Mouse (Mus musculus) limb, embryonic 15.5 days (tissue): ENCODE measurements around the gene Sdhb. TPM values are rescaled to one million over a fixed set of nuclear protein-coding genes. Genes with fewer than 3 reads are reported as not detected.

ENCODE experiments used
- ATAC-seq: fragments of 200-750 bp; cut with Nextera tagmentation; 2 replicates; pipeline ENCODE4 v1.8.0; 2017; ENCODE audit warnings: low read depth, moderate TSS enrichment; ENCODE audit not compliant: insufficient number of reproducible peaks, low FRiP score, low TSS enrichment
- H3K27ac ChIP-seq: fragments of 300-500 bp; sonication (generic); 2 replicates; pipeline ENCODE4 v1.5.1; 2015; ENCODE audit warnings: moderate library complexity, mild to moderate bottlenecking, inconsistent platforms
- H3K27me3 ChIP-seq: fragments of 300-500 bp; sonication (generic); 2 replicates; pipeline ENCODE4 v1.6.1; 2015; ENCODE audit warnings: inconsistent platforms
- H3K36me3 ChIP-seq: fragments of 300-500 bp; sonication (generic); 2 replicates; pipeline ENCODE4 v1.6.1; 2015; ENCODE audit warnings: inconsistent platforms
- H3K4me1 ChIP-seq: fragments of 300-500 bp; sonication (generic); 2 replicates; pipeline ENCODE4 v1.6.1; 2015; ENCODE audit warnings: inconsistent platforms
- H3K4me2 ChIP-seq: fragments of 300-500 bp; sonication (generic); 2 replicates; pipeline ENCODE4 v1.6.1; 2015; ENCODE audit warnings: mild to moderate bottlenecking, inconsistent platforms
- H3K4me3 ChIP-seq: fragments of 300-500 bp; sonication (generic); 2 replicates; pipeline ENCODE4 v1.5.1; 2015; ENCODE audit warnings: mild to moderate bottlenecking, inconsistent platforms
- H3K9ac ChIP-seq: fragments of 300-500 bp; sonication (generic); 2 replicates; pipeline ENCODE4 v1.6.1; 2015; ENCODE audit warnings: inconsistent platforms
- H3K9me3 ChIP-seq: fragments of 300-500 bp; sonication (generic); 2 replicates; pipeline ENCODE4 v1.6.1; 2016; ENCODE audit warnings: inconsistent platforms
- WGBS: fragments of 180-500 bp; shearing (Covaris S2); methylation state at CpG from one replicate; pipeline ENCODE4 v1.1.7; 2015; 5-methylcytosine and 5-hydroxymethylcytosine counted together
- polyA plus RNA-seq: library from polyadenylated mRNA; unstranded; fragments of >200 nt; fragmentation: Nextera tagmentation; extraction: Ambion mirVana; gene quantifications from 2 replicates; pipeline ENCODE4 v1.2.1, GENCODE M21; 2015

The Sdhb gene
- 333 and 348 TPM in 2 replicates for polyA plus RNA-seq

DNA sequence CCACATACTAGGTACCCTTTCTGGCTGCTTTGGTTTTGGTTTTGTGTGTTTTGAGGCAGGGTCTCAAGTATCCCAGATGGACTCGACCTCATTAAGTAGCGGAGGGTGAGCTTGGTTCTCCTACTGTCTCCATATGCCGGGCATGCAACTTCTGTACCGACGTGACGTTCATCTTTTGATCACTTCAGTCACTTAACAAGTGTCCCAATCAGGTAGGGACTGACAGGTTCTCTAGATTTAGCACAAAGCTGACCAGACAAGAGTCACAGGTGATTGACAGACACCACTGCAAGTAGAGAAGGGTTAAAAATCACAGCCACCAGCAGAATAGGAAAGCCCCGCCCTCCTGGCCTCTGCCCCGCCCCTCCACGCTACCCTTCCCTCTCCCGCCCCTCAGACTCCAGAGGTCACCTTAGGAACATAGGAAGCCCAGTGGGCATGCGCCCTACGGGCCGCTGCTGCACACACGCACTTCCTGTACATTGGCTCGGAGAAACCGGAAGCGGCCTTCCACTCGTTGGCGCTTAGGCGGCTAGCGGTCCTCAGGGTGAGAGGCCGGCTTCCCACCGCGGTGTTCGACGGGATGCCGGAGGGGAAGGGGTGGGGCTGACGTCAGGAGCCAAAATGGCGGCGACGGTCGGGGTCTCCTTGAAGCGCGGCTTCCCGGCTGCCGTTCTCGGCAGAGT is at the start of gene Sdhb:
TSS of gene Sdhb (plus strand) at position 423 of the 686 bp plus-strand sequence.
- H3K4me1 ChIP-seq: peaks cover 39% of the 10 kb centered on the region
- peak within 1 kb of the TSS; percentile 72 for H3K4me2 ChIP-seq
- peak; percentile 94 for ATAC-seq
- H3K36me3 ChIP-seq: 0 out of 2 replicates have a peak, but pooled peaks cover 1% of the 10 kb centered on the region
- peak within 1 kb of the TSS; percentile 66 for H3K9ac ChIP-seq
- H3K4me3 ChIP-seq: peak within 1 kb of the TSS; percentile 63
- H3K27ac ChIP-seq: peak within 1 kb of the TSS; percentile 85
- H3K27me3 ChIP-seq: no peaks in the 10 kb centered on the region
- no peaks in the 10 kb centered on the region for H3K9me3 ChIP-seq
- WGBS: 3% methylated on average over 37 of the region's 37 CpGs

DNA sequence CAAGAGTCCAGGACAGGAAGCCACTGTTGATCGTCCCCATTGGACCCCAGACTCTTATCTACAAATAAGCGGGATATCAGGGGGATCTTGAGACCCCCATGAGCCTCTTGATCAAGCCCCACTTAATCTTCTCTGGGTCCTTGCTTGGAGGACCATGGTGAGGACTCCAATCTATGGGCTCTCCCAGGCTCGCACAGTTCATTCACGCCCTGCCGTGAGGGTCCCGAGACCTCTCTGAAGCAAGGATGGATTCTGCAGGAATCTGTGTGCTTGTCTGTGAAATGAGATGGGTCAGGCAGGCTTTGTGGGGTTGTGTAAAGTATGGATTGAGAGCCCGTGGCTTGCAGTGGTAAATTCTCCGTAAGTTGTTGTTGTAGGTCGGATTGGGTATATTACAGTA is 49.6 kb upstream of the Sdhb start:
- no peak overlapping the region for H3K4me3 ChIP-seq
- no peak for ATAC-seq
- 89% methylated on average over 9 of the region's 9 CpGs for WGBS
- no peak overlapping the region for H3K27ac ChIP-seq
- peaks cover 19% of the 10 kb centered on the region for H3K4me1 ChIP-seq
- H3K9me3 ChIP-seq: no peaks in the 10 kb centered on the region
- H3K9ac ChIP-seq: no peak overlapping the region
- H3K27me3 ChIP-seq: peaks cover 37% of the 10 kb centered on the region
- no peak overlapping the region for H3K4me2 ChIP-seq
- H3K36me3 ChIP-seq: no peaks in the 10 kb centered on the region

DNA sequence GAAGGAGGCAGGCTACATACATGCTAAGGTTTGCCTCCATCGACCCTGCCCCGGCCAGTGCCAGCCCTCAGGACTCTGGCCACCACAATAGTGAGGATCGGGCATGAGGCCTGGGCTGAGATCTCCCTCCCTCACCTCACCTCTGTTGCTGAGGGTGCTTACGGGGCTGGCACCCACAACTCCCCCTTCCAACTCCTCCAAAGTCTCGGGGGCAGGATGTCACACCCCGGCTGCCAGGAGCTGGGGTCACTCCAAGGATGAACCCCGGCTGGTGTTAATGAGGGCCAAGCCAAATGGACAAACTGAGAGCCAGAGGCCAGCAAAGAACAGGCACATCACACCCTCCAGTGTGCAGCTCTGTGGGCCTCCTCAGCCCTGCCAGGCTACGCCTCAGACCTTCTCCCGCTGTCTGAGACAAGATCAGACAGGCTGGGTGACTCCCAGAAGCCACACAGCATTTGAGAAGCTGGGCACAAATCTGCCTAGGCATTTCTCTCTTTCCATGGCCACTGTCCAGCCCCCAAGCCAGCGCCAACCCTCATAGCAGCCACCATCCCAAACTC is 48.7 kb upstream of the Sdhb start:
- H3K27ac ChIP-seq: no peak overlapping the region
- no peak overlapping the region for H3K4me3 ChIP-seq
- 78% methylated on average over 10 of the region's 10 CpGs for WGBS
- H3K4me2 ChIP-seq: no peak overlapping the region
- H3K36me3 ChIP-seq: no peaks in the 10 kb centered on the region
- peaks cover 28% of the 10 kb centered on the region for H3K27me3 ChIP-seq
- H3K9ac ChIP-seq: no peak overlapping the region
- no peak for ATAC-seq
- no peaks in the 10 kb centered on the region for H3K9me3 ChIP-seq
- H3K4me1 ChIP-seq: peaks cover 18% of the 10 kb centered on the region

DNA sequence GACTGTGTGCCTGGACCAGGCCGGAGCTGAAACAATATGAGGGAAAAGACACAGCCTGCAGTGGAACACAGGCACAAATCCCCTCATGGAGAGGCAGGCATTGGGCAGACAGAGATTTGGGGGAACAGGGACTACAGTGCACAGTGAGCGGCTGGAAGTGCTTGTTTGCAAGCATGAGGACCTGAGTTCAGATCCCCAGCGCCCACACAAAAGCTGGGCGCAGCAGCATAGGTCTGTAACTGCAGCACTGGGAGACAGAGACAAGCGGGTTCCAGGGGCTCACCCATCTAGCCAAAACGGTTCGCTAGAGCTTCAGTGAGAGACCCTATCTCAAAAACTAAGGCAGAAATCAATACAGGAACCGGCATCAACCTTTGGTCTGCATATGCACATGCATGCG is 47.4 kb upstream of the Sdhb start:
- WGBS: 89% methylated on average over 9 of the region's 9 CpGs
- H3K36me3 ChIP-seq: no peaks in the 10 kb centered on the region
- no peak overlapping the region for H3K9ac ChIP-seq
- H3K4me1 ChIP-seq: peaks cover 18% of the 10 kb centered on the region
- no peak overlapping the region for H3K27ac ChIP-seq
- peaks cover 17% of the 10 kb centered on the region for H3K27me3 ChIP-seq
- no peaks in the 10 kb centered on the region for H3K9me3 ChIP-seq
- no peak overlapping the region for H3K4me3 ChIP-seq
- ATAC-seq: no peak
- H3K4me2 ChIP-seq: no peak overlapping the region

DNA sequence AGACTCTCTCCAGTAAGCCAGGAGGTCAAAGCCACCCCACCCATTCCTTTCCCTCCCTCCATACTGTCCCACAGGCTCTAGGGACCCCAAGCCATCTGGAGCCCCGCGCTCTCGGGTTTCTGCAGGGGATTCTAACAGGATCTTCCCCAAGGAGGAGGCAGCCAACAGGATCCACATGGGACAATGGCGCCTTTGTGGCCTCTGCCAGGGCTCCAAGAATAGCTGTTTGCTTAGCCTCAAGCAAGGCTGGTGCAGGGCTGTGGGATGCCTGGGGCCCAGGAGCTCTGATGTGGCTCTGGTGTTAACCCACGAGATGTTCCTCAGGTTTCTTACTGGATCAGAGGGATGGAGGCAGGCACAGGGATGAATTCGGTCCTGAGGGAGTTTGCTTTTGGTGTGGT is 46.3 kb upstream of the Sdhb start:
- H3K27ac ChIP-seq: peak overlapping the region; percentile 22; the same call in 1 of the 2 replicates
- no peaks in the 10 kb centered on the region for H3K9me3 ChIP-seq
- H3K4me1 ChIP-seq: peaks cover 18% of the 10 kb centered on the region
- H3K36me3 ChIP-seq: no peaks in the 10 kb centered on the region
- H3K27me3 ChIP-seq: peaks cover 5% of the 10 kb centered on the region
- 49% methylated on average over 6 of the region's 6 CpGs for WGBS
- H3K4me3 ChIP-seq: no peak overlapping the region
- no peak overlapping the region for H3K4me2 ChIP-seq
- no peak overlapping the region for H3K9ac ChIP-seq
- peak; percentile 66 for ATAC-seq

DNA sequence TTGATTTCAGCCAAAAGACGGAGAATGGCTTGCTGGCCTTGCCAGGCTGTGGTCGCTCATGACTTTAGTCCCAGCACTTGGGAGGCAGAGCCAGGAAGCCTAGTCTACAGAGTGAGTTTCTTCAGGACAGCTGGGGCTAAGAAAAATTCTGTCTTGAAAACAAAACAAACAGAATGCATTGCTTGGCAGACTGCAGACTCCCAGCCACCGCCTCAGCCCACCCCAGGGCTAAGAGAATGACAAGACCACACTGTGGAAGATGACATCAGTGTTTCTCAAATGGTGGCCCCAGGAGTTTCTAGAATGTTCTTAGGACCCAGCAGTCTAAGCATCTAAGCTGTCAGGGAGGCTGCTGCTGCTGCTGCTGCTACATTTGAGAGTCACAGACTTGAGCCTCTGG is 45.8 kb upstream of the Sdhb start:
- no peak overlapping the region for H3K27ac ChIP-seq

DNA sequence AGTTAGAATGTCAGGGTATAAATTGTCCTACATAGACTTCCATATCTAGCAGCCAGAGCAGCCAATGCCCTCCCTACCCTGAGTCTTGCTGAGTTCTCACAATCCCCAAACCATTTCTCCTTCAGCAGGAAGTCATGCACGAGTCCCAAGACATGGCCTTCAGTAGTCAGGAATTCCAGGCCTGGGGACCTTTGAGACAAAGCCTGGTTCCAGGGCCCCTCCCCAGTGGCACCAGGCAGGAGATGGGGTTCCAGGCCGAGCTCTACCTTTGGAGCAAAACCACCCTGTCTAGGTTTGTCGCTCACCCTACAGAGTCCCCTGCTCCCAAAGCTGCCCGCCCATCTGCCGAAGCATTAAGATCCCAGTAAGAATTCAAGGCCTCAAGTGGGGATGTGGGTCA is 44.7 kb upstream of the Sdhb start:
- H3K9ac ChIP-seq: no peak overlapping the region
- H3K27me3 ChIP-seq: 0 out of 2 replicates have a peak, but pooled peaks cover 6% of the 10 kb centered on the region
- 88% methylated on average over 5 of the region's 5 CpGs for WGBS
- peaks cover 9% of the 10 kb centered on the region for H3K4me1 ChIP-seq
- no peak overlapping the region for H3K4me3 ChIP-seq
- ATAC-seq: no peak
- no peak overlapping the region for H3K27ac ChIP-seq
- H3K36me3 ChIP-seq: no peaks in the 10 kb centered on the region
- no peak overlapping the region for H3K4me2 ChIP-seq
- H3K9me3 ChIP-seq: no peaks in the 10 kb centered on the region

More for the DNA sequence above, 45.8 kb upstream of the Sdhb start:
- Histone ChIP-seq H3K27me3 (0 out of 2 replicates have a peak, but pooled peaks cover 5% of the 10 kb centered on the region), H3K4me1 (peaks cover 18% of the 10 kb centered on the region), H3K4me3 (no peak overlapping the region), H3K4me2 (no peak overlapping the region), H3K9me3 (no peaks in the 10 kb centered on the region), H3K9ac (no peak overlapping the region), H3K36me3 (no peaks in the 10 kb centered on the region)
- 70% methylated on average over 3 of the region's 3 CpGs for WGBS
- ATAC-seq: no peak

DNA sequence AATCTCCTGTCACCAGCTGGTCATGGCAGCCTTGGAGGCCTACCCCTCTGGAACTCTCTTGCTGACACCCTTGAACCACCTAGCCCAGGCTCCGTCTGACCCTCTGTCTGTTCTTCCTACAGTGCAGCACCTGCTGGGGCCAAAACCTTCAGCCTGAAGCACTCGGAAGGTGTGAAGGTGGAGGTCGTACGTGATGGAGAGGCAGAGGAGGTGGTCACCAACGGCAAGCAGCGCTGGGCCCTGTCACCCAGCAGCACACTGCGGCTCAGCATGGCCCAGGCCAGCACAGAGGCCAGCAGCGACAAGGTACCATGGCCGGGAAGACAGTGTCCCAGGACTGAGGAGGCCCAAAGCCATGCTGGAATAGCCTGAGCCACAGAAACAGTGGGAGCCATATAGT is 43.6 kb upstream of the Sdhb start:
- H3K36me3 ChIP-seq: no peaks in the 10 kb centered on the region
- no peak overlapping the region for H3K27ac ChIP-seq
- H3K9me3 ChIP-seq: no peaks in the 10 kb centered on the region
- no peak overlapping the region for H3K4me3 ChIP-seq
- peaks cover 9% of the 10 kb centered on the region for H3K4me1 ChIP-seq
- H3K9ac ChIP-seq: no peak overlapping the region
- H3K4me2 ChIP-seq: no peak overlapping the region
- no peak for ATAC-seq
- WGBS: 83% methylated on average over 9 of the region's 9 CpGs
- 0 out of 2 replicates have a peak, but pooled peaks cover 3% of the 10 kb centered on the region for H3K27me3 ChIP-seq

DNA sequence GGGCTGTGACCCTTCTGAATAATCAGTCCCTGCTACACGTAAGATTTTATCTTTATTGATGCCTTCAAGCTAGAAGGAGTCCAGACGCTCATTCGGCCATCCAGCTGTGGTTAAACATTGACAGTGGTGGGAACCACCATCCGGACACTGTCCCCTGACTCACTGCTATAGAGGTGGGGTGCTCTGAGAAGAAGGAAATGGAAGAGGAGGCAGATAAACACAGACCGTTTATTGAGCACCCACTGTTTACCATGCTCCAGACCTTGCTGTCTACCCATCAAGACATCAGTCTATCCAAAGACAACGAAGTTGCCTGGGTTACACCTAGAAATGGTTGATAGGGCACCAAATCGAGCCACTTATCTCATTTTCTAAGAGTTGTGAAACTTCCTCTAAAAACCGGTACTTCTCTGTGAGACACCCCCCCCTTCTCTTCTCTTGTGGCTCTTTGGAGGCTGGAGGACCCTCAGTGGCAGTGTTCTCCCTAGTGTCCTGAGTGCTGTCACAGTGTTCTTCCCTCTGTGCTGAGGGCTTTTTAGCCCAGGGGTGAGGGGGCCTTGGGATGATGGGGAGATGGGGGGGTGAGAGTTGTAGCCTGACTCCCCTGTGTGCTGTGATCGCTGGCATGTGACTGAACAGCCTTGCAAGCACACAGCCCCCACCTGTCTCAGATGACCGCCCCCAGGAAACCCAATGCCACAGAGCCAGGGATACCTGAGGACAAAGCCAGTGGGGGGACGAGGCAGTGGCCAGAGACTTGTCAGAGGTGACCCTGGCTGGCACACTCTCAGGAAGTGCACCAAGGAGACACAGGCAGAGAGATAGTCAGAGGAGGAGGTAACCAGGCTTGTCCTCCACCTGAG is 40.8 kb upstream of the Sdhb start:
- no peak for ATAC-seq

DNA sequence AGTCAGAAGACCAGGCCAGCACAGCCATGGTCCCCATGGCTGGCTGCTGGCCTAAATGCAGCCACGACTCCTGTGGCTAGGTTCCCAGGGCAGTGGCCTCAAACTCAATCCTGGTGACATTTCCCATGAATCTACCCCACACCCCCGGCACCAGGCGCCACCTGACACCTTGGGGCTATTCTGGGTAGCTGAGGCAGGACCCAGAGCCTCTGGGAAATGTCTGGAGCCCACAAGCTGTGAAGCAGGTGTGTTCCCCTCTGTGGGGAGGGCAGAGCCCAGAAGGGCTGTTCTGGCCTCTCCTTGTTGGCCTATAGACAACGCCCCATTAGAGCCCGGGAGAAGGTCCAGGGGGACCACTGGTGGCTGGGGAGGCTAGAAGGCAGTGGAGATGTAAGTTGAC is 38.5 kb upstream of the Sdhb start:
- Histone ChIP-seq H3K9me3 (no peaks in the 10 kb centered on the region), H3K27me3 (0 out of 2 replicates have a peak, but pooled peaks cover 3% of the 10 kb centered on the region), H3K4me1 (no peaks in the 10 kb centered on the region; the same call in 1 of the 2 replicates), H3K4me2 (no peak overlapping the region), H3K27ac (no peak overlapping the region), H3K4me3 (no peak overlapping the region), H3K36me3 (no peaks in the 10 kb centered on the region), H3K9ac (no peak overlapping the region)
- ATAC-seq: no peak
- 70% methylated on average over 5 of the region's 5 CpGs for WGBS

More for the DNA sequence above, 40.8 kb upstream of the Sdhb start:
- no peak overlapping the region for H3K9ac ChIP-seq
- no peaks in the 10 kb centered on the region for H3K9me3 ChIP-seq
- H3K4me3 ChIP-seq: no peak overlapping the region
- H3K27ac ChIP-seq: no peak overlapping the region
- H3K4me2 ChIP-seq: no peak overlapping the region
- 57% methylated on average over 11 of the region's 11 CpGs for WGBS
- no peaks in the 10 kb centered on the region for H3K36me3 ChIP-seq
- H3K4me1 ChIP-seq: peaks cover 4% of the 10 kb centered on the region; the same call in 1 of the 2 replicates
- H3K27me3 ChIP-seq: 0 out of 2 replicates have a peak, but pooled peaks cover 3% of the 10 kb centered on the region

DNA sequence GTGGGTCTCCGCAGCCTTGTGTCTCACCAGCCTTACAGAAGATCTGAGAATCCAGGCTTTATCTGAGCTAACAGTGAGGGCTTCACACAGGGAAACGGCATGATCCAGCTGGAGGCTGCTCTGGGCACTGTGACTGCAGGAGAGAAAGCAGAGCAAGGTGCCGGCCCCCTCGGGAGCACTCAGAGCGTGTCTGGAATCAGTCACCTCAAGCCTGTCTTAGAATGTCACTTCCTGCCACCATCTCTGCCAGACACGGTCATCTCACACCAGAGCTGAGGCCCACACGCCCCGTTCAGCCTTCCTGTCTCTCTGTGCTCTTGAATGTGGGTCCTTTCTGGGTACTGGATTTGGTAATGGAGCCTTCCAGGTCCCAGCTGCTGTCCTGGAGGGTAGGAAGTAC is 35.4 kb upstream of the Sdhb start:
- Histone ChIP-seq H3K9ac (no peak overlapping the region), H3K4me3 (no peak overlapping the region), H3K4me2 (no peak overlapping the region), H3K36me3 (no peaks in the 10 kb centered on the region), H3K4me1 (peaks cover 4% of the 10 kb centered on the region; the same call in 1 of the 2 replicates), H3K27me3 (0 out of 2 replicates have a peak, but pooled peaks cover 2% of the 10 kb centered on the region), H3K9me3 (no peaks in the 10 kb centered on the region), H3K27ac (no peak overlapping the region)
- WGBS: 53% methylated on average over 8 of the region's 8 CpGs
- ATAC-seq: no peak
